Mouse (Mus musculus): Measurements from ENCODE around the gene Fam83e. TPM values are rescaled to one million over a fixed set of nuclear protein-coding genes. Genes with fewer than 3 reads are reported as not detected.

Fam83e gene
- total RNA-seq, 4 experiments from 2014 or later: 0.29 to 2.1 (median 0.66) TPM

DNA sequence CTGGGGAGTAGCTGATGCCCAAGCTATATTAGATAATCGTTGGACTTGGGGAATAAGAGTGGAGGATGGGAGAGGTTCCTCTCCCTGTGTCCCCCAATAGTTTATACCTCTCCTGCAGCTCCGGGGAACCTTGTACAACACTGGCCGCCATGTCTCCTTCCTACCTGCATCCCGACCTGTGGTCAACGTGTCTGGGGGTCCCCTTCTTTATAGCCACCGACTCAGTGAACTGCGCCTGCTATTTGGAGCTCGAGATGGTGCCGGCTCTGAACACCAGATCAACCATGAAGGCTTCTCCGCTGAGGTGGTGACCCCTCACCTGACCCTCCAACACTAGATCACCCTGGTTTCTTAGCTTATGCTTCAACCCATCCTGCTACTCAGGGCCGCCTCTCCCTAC is 18.7 kb upstream of the Fam83e start:
- no peak for DNase-seq

DNA sequence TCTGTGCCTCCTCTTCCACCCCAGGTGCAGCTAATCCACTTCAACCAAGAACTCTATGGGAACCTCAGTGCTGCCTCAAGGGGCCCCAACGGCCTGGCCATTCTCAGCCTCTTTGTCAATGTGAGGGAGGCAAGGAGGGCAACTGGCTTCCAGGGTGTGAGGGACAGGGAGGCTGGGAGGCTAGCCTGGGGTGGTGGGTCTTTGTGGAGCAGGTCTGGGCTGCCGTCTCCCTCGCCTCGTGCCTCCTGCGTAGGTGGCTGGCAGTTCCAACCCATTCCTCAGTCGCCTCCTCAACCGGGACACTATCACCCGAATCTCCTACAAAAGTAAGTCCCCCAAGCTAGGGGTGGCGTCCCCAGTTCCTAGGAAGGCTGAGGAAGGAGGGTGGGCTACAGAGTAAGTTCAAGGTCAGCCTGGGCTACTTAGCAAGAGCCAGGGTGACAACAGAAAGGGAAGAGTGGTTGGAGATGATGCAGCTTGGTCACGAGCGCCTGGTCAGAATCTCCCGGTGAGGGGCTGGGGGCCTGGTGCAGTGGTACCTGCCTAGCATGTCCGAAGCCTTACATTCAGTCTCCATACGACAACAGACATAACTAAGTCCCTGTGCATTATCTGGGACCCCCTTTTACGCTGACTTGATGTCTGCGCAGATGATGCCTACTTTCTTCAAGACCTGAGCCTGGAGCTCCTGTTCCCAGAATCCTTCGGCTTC is 18.0 kb upstream of the Fam83e start:
- DNase-seq: no peak

DNA sequence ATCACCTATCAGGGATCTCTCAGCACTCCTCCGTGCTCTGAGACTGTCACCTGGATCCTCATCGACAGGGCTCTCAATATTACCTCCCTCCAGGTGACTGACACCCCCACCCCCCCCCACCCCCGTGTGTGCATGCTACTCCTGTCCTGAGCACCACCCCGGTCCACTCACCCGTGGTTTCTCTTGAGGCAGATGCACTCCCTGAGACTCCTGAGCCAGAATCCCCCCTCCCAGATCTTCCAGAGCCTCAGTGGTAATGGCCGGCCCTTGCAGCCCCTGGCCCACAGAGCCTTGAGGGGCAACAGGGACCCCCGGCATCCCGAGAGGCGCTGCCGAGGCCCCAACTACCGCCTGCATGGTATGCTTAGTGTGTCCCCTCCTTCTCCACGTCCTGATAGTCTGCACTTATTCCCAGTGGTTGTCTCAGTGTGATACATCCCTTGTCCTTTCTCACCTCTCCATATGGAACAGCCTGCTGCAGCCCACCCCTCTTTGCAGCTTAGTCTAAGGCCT is 17.4 kb upstream of the Fam83e start:
- DNase-seq: no peak

DNA sequence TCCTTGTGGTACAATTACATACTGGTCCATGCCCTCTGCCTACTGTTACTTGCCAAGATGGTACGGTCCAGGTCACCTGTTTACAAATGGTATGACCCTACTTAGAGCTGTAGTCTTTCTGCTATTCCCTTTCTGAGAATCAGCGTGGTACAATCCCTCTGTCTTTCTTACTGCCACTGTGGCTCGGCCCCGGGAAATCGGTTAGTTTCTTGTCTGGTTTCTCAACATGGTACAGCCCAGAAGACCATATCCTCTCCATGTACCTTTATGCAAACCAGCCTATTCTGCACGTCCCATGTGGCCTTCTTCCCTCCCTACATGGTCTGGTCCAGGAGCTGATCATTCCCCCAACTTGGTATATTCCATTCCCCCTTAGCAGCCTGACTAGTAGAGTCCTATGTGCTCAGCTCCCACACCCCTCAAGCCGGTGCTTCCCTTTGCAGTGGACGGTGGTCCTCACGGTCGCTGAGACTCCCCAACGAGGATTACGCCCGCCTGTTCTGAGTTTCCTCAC is 16.9 kb upstream of the Fam83e start:
- DNase-seq: peak; percentile 75

DNA sequence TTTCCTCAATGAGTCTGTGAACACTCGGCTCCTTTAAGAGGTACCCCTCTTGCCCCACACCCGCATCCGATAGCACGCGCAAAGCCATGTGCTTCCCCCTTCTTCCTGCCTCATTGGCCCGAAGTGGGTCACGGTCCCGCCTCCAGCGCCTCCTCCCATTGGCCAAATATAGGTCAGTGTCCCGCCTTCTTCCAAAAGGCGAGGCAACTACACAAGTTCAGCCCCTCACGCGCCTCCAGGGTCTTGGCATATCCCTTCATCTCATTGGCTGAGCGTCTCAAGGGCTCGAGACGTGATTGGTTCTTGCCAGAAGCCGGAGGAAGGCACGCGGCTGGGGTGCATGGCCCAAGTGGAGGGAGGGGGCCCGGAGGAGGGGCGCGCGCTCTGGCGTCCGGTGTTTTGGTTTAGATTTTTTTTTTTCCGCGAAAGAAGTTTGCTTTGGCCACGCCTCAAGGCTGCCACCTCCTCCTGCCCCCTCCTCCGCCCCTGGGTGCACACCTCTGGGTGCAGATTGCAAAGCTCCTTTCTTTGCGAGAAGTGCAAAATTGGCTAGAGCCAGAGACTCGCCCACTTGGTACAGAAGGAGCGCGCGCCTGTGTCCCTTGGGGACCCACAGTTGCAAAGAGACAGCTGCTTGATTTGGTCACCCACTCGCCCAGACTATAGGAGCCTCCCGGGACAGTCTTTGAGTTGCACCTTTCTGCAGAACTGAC is 16.1 kb upstream of the Fam83e start, which contains the start of gene Dbp:
Gene Dbp (plus strand): TSS at position 359 of the 713 bp plus-strand sequence.
- peak; percentile 100 for DNase-seq

DNA sequence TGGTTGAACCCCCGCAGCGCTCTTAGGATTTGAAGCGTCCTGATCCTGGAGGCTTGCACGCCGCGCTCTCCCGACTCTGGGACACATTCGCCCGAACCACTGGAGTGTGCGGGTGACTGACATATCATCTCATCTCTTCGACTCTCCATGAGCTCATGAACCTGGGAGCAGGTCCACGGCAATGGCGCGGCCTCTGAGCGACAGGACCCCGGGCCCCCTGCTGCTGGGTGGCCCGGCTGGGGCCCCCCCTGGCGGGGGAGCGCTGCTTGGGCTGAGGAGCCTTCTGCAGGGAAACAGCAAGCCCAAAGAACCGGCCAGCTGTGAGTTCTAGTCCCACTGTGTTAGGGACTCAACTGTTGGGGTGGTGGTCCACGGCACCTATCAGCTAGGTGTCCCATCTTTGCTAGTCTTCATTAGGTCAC is 15.6 kb upstream of the Fam83e start:
- DNase-seq: no peak

DNA sequence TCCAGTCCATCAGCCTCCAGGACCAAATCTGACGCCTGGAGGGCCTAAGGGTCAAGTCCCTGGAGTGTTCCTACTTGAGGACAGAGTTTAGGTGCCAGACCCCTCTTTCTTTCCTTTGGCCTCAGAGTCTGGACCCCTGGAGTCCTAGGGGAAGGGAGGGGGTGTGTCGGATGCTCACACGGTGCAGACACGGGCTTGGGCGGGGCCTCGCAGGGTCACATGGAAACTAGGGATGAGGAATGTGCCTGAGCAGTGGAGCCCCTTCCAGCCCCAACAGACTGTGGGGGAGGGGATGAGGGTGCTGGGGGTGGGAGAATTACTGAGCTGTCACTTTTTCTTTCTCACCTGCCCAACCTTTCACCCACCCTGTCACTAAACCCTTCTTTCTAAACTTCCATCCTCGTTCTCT is 15.1 kb upstream of the Fam83e start:
- DNase-seq: peak; percentile 91

DNA sequence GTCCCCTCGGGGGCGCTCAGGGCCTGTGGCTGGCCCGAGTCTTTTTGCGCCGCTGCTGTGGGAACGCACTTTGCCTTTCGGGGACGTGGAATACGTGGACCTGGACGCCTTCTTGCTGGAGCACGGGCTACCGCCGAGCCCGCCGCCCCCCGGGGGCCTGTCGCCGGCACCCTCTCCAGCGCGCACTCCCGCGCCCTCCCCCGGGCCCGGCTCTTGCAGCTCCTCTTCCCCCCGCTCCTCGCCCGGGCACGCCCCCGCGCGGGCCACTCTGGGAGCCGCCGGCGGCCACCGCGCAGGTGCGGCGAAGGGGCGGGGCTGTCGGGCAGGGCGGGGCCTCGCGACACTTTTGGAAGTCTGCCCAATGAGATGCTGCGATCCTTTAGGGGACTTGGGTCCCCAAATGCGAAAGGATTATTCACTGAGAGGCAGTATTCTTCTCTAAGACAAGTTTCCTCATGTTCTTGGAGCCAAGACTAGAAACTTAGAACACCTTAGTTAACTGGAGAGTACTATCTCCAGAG is 14.2 kb upstream of the Fam83e start:
- peak; percentile 86 for DNase-seq

DNA sequence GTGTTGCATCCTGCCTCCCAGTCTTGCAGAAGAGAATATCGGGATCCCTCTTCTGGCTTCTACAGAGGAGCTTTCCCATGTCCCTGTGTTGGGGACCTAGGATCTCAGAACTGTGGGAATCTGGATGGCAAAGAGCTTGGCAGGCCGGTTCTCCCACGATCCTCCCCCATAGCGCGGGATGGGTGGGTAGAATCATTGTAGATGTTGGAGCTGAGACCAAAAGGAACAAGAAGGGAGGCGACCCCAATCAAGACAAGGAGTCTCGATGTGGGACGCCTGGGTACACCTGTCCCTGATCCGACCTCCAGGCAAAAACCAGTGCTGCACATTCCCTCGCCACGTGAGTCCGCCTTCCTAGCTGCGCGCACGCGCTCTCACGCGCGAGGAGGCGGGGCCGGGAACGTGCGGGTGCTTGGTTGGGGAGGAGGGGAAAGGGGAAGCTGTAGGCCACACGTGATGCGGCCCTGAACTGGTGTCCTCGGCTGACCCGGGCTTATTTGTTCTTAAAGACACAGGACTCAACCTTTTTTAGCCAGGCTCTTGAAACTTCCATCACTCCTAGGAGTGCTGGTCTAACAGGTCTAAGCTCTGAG is 13.5 kb upstream of the Fam83e start:
- peak; percentile 98 for DNase-seq

DNA sequence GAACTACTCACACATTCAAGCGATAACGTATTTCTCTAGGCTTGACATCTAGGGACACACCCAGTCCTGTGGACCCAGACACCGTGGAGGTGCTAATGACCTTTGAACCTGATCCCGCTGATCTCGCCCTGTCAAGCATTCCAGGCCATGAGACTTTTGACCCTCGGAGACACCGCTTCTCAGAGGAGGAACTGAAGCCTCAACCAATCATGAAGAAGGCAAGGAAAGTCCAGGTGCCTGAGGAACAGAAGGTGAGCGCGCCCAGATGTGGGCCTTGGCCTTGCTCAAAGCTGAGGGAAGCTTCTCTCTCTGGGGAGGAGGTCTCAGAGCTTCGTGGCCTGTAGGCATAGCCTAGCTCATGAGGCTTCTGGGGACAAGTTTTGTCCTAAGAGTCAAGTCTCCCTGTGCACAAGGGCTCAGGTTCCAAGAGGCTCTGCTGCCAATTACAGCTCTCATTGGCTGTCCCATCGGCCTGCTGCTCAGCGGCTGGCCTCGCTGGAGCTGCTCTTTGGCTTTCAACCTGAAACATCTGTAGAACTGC is 12.7 kb upstream of the Fam83e start:
- DNase-seq: no peak

DNA sequence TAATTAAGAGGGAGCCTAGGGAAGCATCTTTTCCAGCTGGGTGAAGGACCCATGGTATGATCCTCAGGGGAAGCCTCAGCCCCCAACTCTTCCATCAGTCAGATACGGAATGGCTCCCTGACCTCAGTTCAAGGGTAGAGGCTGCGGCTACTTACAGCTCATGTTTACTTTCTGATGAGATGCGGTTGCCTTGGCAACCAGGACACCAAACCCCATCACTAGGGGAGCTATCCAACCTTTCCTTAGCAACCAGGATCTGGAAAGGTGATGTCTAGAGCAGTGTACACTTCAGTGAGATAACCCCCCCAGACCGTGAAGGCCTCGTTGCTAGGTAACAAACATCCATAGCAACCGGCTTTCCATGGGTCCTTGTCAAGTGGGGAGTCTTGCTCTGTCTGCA is 12.0 kb upstream of the Fam83e start:
- no peak for DNase-seq

DNA sequence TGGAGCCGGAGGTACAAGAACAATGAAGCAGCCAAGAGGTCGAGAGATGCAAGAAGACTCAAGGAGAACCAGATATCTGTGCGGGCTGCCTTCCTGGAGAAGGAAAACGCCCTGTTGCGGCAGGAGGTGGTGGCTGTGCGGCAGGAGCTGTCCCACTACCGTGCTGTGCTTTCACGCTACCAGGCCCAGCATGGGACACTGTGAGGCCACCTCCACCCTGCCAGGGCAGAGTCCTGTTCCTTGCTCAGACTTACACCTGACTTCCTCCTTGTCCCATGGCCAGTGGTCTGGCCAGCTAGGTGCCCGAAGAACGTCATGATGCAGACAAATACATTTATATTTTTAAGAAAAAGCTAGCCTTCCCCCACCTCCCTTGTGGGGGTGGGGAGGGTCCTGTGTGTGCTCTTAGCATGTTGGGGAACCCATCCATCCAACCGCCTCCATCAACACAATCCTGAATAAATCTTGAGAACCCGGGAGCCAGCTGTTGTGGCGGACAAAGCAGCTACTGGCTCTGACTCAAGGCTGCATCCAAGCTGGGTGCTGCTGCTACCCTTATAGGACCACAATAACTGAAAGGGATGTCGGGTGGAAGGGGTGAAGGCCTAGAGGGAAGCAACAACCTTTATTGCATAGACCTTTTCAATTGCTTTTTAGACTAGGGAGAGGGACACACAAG is 11.2 kb upstream of the Fam83e start:
- no peak for DNase-seq

DNA sequence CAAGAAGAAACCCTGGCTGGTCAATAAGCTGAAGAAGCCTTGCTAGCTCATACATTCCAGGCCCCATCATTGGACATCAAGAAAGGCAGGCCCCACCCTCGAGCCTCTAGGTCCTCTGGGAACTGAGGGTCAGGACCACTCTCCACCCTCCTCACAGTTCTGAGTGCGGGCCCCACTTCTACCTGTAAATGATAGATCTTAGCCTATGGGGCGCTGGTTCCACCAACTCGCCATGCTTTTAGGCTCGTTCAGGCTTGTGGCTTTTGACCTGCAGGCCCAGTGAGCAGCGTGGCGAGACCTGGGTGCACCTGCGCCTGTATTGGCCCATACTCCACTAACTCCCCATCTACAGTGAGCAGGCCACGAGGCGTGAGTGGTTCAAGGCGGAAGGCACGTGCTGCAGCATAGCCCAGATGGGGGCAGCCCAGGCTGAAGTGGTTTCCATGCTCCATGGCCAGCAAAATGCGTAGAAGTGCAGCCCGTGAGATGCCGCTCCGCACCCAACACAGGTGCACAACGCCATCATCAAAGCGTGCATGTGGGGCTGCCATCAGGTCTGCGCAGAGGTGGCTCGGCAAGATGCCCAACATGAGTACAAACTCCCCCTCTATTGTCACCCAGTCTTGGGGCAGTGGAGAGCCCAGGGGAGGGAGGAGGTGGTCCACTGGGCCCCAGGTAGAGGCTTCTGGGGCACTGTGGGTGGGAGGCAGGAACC is 10.4 kb upstream of the Fam83e start:
- peak; percentile 65 for DNase-seq

DNA sequence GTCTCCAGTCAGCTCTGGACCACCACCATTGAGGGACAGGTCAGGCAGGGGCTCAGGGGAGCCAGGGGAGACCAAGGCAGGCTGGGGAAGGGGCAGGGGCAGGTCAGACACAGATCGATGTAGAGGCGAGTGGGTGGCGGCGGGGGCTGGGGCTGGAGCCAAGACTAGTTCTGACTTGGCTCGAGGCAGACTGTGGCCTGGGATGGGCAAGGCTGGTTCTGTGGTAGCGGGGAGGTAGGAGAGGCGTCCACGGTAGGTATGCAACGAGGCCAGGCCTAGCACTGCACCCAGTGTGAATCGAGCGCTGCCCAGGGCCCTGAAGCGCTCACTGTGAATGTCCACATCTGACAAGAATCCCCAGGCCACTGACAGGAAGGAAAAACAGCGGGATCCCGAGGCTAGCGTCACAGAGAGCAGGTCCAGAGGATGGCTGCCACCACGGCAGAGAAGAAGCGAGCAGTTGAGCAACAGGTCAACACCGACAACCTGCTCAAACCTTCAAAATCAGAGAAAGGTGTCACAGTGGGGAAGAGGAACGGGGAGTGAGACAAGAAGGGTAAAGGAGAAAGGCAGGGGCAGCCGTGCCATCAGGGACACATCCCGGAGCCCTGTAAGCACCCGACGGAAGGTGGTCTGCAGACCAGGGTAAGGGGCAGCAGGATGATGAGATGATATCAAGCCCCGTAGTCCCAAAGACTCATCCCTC is 9.5 kb upstream of the Fam83e start:
- peak; percentile 58 for DNase-seq

DNA sequence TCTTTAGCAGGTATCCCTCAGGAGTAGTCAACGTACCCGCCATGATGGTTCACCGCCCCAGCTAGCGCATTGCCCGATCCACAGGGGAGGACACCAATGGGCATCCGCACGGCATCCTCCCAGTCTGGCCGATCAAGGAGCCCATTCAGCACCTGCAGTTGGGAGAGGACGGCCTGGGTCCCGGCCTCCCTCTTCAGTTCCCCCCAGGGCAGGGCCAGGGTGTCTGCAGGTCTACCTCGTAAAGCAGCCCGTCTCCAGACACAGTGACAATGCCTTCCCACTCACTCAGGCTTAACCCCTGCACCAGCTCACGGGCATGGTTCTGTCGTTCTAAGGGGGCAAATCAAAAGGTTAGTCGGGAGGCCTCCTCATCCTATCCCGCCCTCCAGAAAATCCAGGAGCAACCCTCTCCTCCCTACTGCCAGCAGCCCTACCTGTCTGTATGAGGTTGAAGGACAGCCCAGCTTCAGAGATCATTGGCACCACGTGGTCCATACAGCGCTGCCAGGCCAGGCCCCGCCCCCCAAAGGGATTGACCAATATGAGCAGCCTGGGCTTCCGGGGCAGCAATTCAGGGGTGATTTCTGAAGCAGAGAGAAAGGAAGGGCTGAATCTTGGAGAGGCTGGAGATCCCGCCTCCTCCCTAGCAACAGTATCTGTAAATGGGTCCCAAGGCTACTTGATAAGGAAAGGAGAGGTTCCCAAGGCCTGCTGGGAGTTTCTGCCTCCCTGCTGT is 8.8 kb upstream of the Fam83e start:
- peak; percentile 90 for DNase-seq

DNA sequence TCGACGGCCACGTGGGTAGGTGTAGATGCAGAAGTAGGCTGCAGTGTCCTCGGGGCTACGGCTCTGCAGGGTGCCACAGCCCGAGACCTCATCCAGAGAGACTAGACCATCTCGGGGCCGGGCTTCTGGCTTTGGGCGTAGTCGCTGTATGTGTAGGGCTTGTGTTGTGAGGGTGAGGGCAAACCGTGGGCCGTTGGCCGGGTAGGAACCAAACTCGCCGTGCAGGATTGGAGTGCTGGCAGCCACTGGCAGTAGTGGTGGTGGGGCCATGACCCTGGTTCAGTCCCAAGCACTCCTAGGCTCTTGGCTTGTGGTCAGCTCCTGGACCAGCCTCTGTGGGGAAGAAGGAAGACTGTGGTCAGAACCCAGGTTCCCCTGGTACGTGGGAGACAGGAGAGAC is 7.6 kb upstream of the Fam83e start:
- peak; percentile 55 for DNase-seq

DNA sequence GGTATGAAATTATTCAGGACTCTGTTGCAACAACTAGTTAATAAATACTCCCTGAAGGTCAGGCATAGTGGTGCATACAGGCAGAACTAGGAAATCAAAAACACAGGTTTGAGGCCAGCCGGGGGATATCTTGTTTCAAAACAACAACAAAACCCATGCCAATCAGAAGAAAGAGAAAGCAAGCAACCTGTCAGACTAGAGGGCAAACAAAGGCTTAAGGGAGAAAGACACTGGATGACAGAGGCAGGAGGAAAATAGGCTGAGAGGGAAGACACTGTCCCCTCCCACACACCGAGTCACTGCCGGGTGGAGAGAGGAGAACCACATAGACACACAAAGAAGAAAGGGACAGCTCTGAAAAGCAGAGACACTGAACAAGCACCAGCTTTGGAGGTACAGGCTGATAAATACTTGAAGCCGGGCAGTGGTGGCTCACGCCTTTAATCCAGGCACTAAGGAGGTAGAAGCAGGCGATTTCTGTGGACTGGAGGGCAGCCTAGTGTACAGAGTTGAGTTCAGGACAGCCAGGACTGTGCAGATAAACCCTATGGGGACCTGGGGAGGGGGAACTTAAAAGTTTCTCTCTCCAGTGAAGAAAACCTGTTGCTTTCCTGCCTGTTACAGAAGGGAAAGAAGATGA is 7.0 kb upstream of the Fam83e start:
- DNase-seq: no peak

DNA sequence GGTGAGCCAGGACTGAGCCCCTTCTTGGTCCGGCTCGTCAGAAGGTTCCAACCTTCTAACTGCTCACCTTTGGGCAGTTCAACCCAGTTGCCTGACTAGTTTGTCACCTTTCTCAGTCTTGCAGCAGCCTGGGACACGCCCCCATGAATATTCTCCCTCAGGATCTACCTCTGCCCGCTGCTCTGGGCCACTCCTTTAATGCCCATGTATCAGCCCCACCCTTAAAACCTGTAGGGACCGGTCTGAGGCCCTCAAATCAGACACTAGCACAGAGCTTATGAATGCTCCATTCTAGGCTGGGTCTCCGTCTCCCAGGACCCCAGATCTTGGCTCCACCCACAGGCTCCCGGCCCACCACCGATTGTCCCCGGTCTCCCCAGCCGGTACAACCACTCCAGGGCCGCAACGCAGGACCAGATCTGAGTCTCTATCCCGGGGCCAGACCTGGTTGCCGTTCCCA is 6.4 kb upstream of the Fam83e start:
- DNase-seq: no peak

DNA sequence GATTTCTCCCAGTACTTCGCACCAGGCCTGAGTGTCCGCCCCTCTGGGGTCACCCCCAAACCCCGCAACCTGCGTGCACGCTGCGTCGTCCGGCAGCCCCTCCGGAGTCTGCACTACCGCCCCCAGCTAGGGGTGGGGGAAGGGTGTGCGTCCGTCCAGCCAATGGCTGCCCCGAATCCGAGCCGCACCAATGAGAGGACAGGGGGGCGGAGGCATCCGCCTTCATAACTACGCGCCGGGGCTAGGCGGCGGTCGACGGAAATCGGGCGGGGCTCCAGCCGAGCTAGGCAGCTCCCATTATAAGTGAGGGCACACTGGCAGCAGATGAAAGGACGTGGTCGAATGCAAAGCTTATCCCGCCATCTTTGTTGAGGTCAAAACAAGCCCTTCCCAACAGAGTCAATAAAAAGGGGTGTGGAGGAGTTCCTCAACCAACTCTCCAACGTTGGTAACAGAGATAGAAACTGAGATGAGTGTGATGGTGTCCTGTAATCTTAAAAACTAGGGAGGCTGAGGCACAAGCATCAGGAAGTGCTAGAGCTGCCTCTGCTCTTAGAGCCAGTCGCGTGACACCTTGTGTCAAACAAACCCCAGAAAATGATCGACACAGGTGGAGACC is 5.8 kb upstream of the Fam83e start, which contains the start of gene Rpl18:
Gene Rpl18 (plus strand): TSS at position 368 of the 619 bp plus-strand sequence.
- peak; percentile 98 for DNase-seq

All from adrenal gland, adult 8-10 months (tissue).